Mouse (Mus musculus) testis, adult 2 months (tissue): Measurements from ENCODE around the gene Cox19. TPM values are rescaled to one million over a fixed set of nuclear protein-coding genes. Genes with fewer than 3 reads are reported as not detected.
A peak's percentile ranks its signal among the peaks of the same experiment; 100 is the strongest.

Experiments
- H3K27ac ChIP-seq: fragments of 200-500 bp; 2 replicates; pipeline ENCODE4 v1.5.1; 2012; ENCODE audit warnings: low read depth, low read length; ENCODE audit not compliant: control insufficient read depth, insufficient read depth
- H3K27me3 ChIP-seq: fragments of 200-500 bp; 2 replicates; pipeline ENCODE4 v1.6.1; 2012; ENCODE audit warnings: mild to moderate bottlenecking, low read length, moderate library complexity; ENCODE audit not compliant: control insufficient read depth, insufficient read depth
- H3K36me3 ChIP-seq: fragments of 200-500 bp; 2 replicates; pipeline ENCODE4 v1.6.1; 2012; ENCODE audit warnings: mild to moderate bottlenecking, low read length; ENCODE audit not compliant: control insufficient read depth, insufficient read depth
- H3K4me1 ChIP-seq: fragments of 200-500 bp; 2 replicates; pipeline ENCODE4 v1.6.1; 2012; ENCODE audit warnings: low read length; ENCODE audit not compliant: control insufficient read depth, insufficient read depth
- H3K4me3 ChIP-seq: fragments of 200-500 bp; 2 replicates; pipeline ENCODE4 v1.5.1; 2012; ENCODE audit warnings: low read depth, mild to moderate bottlenecking, low read length, moderate library complexity, mixed read lengths; ENCODE audit not compliant: control insufficient read depth
- CTCF ChIP-seq: fragments of 200-500 bp; IDR thresholded peaks from 2 replicates; pipeline ENCODE4 v1.5.1; 2012; ENCODE audit warnings: low read depth, mild to moderate bottlenecking, inconsistent platforms, low read length, moderate library complexity; ENCODE audit not compliant: control insufficient read depth, insufficient read depth, insufficient replicate concordance
- POLR2A ChIP-seq: fragments of 200-500 bp; IDR thresholded peaks from 2 replicates; pipeline ENCODE4 v1.6.1; 2012; ENCODE audit warnings: low read depth, mild to moderate bottlenecking, inconsistent platforms, low read length, moderate library complexity; ENCODE audit not compliant: control insufficient read depth
- polyA plus RNA-seq: library from polyadenylated mRNA; depleted of rRNA; stranded (reverse); fragments of >200 nt; gene quantifications from 2 replicates; pipeline ENCODE4 v1.2.3, GENCODE M21; 2012; rRNA removed

The Cox19 gene
- 42.2 and 49.9 TPM in 2 replicates for polyA plus RNA-seq

DNA sequence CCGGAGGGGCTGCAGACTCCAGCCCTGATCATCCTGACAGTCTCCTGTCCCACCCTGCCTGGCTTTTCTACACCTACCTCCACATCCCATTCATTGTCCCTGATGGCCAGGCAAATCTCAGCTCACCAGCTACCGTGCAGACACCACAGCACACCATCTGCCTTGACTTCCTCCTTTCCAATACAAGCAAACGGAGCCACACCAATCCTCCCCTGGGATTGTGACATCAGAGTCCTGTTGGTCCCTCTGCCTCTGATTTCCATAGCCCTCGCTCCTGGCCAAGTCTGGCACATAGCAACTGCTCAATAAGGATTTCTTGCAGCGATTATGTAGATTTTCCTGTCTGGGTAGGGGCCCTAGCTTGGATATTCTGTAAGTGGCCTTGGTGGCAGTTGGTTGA lies at the start of gene Cox19:
Gene Cox19 (minus strand): TSS at position 285 of the 400 bp plus-strand sequence.
- no peak for TF ChIP-seq POLR2A
- no peak for TF ChIP-seq CTCF
- Histone ChIP-seq H3K27me3 (no peaks in the 10 kb centered on the region), H3K4me1 (no peaks in the 10 kb centered on the region; the same call in 1 of the 2 replicates), H3K36me3 (no peaks in the 10 kb centered on the region), H3K4me3 (no peak within 1 kb of the TSS), H3K27ac (no peak within 1 kb of the TSS)

DNA sequence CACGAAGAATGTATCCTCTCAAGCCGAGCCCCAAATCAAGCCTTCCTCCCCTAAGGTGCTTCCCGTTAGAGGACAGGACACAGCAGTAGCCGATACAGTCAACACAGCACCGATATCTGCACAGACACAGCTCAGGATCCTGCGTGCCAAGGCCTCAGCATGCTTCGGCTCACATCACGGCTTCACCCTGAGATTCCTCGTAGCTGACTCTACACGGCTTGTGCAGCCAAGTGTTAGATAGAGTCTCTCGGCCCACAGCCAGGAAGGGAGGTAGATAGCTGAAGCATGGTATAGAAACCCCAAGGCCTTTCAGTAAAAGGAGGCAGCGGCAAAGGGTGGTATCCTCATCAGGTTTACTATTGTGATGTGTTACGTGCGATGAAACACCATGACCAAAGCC lies 48.8 kb upstream of the Cox19 start:
- H3K36me3 ChIP-seq, result no peaks in the 10 kb centered on the region
- peaks cover 2% of the 10 kb centered on the region; the same call in 1 of the 2 replicates for H3K4me1 ChIP-seq
- TF ChIP-seq CTCF, result no peak
- TF ChIP-seq POLR2A, result no peak
- H3K27ac ChIP-seq, result no peak overlapping the region
- no peaks in the 10 kb centered on the region for H3K27me3 ChIP-seq
- H3K4me3 ChIP-seq, result no peak overlapping the region

DNA sequence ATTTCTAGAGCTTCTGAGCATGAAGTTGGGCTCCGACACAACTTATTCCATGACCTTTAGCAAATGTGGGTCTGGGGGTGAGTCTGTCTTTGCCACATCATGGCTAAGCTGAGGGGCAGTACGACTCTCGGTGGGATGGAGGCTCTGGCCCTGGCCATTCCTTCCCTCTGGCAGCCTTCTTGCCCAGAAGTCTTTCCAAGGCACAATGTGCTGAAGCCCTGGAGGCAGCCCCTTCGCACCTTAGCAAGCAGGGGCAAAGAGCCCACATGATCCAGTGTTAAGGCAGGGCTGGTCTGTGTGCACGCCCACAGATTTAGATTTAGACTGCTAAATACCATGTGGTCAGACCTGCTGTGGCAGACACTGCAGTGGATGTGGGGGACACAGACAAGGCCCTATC lies 47.6 kb upstream of the Cox19 start:
- no peaks in the 10 kb centered on the region for H3K27me3 ChIP-seq
- TF ChIP-seq POLR2A (no peak), CTCF (no peak)
- H3K4me1 ChIP-seq, result peaks cover 2% of the 10 kb centered on the region; the same call in 1 of the 2 replicates
- H3K27ac ChIP-seq, result no peak overlapping the region; the same call in 1 of the 2 replicates
- no peak overlapping the region for H3K4me3 ChIP-seq
- H3K36me3 ChIP-seq, result no peaks in the 10 kb centered on the region

DNA sequence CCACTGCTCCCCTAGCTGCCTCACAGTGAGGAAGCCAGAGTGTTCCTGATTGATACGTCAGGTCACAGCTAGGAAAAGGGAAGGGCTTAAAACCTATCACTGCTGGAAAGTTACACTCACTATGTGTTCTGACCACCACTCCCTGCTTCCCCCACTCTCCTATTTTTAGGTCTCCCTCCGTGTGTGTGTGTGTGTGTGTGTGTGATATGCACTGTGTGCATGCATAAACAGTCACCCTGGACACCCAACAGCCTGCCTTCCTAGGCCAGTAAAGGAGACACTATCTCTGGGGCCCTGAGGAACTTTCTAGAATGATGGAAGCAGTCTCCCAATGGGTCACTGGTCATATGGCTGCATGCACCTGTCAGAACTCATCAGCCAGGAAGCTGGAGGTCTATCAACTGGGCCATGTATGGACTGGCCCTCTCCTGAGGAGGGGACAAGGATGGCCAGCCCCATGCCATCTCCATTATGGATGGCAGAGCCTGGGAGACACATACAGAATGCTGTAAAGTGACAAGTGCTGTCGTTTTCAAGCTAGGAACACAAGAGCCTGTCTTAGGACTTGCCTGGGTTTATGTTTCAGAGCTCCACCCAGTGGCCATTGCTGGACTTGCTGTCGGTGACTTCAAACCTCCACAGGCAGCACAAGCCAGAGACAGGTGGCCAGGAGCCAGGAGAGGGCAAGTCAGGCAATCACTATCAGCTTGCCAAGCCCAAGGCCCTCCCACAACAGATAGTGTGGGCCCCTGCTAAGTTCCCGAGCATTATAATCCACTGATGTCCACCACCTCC lies 46.9 kb upstream of the Cox19 start:
- Histone ChIP-seq H3K27ac (no peak overlapping the region; the same call in 1 of the 2 replicates), H3K4me1 (peaks cover 2% of the 10 kb centered on the region; the same call in 1 of the 2 replicates), H3K27me3 (no peaks in the 10 kb centered on the region), H3K36me3 (no peaks in the 10 kb centered on the region), H3K4me3 (no peak overlapping the region)
- peak; percentile 63; the same call in 1 of the 2 replicates for TF ChIP-seq CTCF
- no peak for TF ChIP-seq POLR2A

DNA sequence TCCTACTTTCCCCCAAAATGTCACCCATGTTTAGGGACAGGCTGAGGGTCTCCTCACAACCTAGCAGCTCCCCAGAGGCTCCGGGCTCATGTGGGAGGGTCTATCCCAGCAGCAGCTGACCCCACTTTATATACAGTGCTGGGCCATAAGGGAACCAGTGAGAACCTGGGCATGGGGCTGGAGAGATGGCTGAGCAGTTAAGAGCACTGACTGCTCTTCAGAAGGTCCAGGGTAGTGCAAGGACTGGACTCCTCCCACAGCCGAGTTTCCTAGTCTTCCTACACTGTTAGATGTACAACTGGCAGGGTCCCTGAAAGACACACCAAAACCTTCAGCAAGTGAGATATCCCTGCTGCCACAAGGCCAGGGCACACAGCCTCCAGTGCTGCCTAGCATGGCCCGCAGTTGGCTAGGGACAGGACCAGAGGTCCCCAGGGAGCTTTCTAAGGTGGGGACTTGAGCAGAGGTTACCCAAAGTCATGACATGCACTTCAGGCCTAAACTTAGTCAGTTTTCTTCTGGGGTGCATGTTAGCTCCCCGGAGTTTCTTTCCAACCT lies 46.2 kb upstream of the Cox19 start:
- Histone ChIP-seq H3K27me3 (no peaks in the 10 kb centered on the region), H3K4me1 (peaks cover 2% of the 10 kb centered on the region; the same call in 1 of the 2 replicates), H3K36me3 (no peaks in the 10 kb centered on the region), H3K27ac (no peak overlapping the region), H3K4me3 (no peak overlapping the region)
- no peak for TF ChIP-seq POLR2A
- no peak for TF ChIP-seq CTCF

DNA sequence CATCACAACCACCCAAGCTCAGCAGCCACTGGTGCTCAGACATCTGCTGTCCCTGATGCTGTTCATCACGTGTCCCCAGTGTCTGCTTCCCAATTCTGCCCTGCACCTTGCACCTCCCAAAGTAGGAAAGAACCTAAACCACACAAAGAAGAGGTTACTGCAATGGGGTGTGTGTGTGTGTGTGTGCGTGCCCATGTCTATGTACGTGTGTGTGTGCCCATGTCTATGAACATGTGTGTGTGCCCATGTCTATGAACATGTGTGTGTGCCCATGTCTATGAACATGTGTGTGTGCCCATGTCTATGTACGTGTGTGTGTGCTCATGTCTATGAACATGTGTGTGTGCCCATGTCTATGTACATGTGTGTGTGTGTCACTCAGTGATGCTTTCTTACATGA lies 44.3 kb upstream of the Cox19 start:
- peaks cover 2% of the 10 kb centered on the region; the same call in 1 of the 2 replicates for H3K4me1 ChIP-seq
- no peak for TF ChIP-seq POLR2A
- TF ChIP-seq CTCF, result no peak
- H3K27me3 ChIP-seq, result no peaks in the 10 kb centered on the region
- H3K4me3 ChIP-seq, result no peak overlapping the region
- H3K27ac ChIP-seq, result no peak overlapping the region
- no peaks in the 10 kb centered on the region for H3K36me3 ChIP-seq

DNA sequence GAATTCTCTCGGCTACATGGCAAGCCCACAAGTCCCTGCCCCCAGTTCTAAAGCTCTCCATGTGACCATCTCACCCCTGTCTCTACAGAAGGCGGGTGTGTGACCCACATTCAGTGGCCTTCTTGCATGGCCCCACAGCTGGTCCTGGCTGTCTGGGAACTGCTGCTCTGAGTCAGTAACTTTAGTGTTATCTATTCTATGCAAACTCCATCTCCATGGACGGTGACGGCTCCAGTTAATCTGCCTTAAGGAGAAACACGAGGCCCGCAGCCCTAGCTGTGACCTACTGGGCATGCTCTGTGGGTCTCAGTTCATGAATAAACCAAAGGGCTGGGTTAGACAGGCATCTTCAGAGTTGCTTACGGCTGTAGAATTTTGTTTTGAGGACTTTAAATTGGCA lies 43.2 kb upstream of the Cox19 start:
- Histone ChIP-seq H3K4me3 (no peak overlapping the region), H3K27ac (no peak overlapping the region), H3K4me1 (peaks cover 2% of the 10 kb centered on the region; the same call in 1 of the 2 replicates), H3K27me3 (no peaks in the 10 kb centered on the region), H3K36me3 (no peaks in the 10 kb centered on the region)
- no peak for TF ChIP-seq POLR2A
- no peak for TF ChIP-seq CTCF

DNA sequence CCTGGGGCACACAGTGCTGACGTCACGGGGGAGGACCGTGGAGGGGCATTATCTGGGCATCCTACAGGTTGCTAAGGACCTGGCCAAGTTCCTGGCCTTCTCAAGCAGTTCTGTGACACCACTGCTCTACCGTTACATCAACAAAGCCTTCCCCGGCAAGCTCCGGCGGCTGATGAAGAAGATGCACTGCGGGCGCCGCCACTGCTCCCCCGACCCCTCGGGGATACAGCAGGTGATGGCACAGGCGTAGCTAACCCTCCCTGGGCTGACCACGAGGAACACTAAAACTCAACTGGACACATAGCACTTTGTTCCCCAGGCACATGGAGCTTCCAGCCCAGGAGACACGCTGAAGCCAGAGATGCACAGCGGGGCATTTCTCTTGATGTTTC lies 42.0 kb upstream of the Cox19 start:
- Histone ChIP-seq H3K4me3 (no peak overlapping the region), H3K27me3 (no peaks in the 10 kb centered on the region), H3K27ac (no peak overlapping the region), H3K4me1 (no peaks in the 10 kb centered on the region; the same call in 1 of the 2 replicates), H3K36me3 (no peaks in the 10 kb centered on the region)
- TF ChIP-seq CTCF, result no peak
- no peak for TF ChIP-seq POLR2A
